Mouse (Mus musculus): ENCODE measurements around the gene Mast1.

Gene Mast1

GRCm38 (mm10) chr8:84936962-84937546 is at the start of gene Mast1:
TSS of gene Mast1 (minus strand) at chr8:84937359.
- DNase-seq: peak; percentile 84

- no peak for DNase-seq
These were observed 49.3 kb upstream of the Mast1 start for GRCm38 (mm10) chr8:84986379-84986945.

- DNase-seq: peak; percentile 89
These were observed 48.7 kb upstream of the Mast1 start for GRCm38 (mm10) chr8:84985684-84986378.

- DNase-seq: no peak
These were observed 48.0 kb upstream of the Mast1 start for GRCm38 (mm10) chr8:84985049-84985683.

- DNase-seq: no peak
These were observed 47.3 kb upstream of the Mast1 start for GRCm38 (mm10) chr8:84984294-84985048.

GRCm38 (mm10) chr8:84982499-84983011 is 45.4 kb upstream of the Mast1 start:
- DNase-seq: no peak

- no peak for DNase-seq
These were observed 44.7 kb upstream of the Mast1 start for GRCm38 (mm10) chr8:84981644-84982498.

GRCm38 (mm10) chr8:84980622-84981358 is 43.6 kb upstream of the Mast1 start:
- peak; percentile 59 for DNase-seq

GRCm38 (mm10) chr8:84979599-84980421 is 42.7 kb upstream of the Mast1 start:
- DNase-seq: peak; percentile 85

- peak; percentile 87 for DNase-seq
These were observed 41.2 kb upstream of the Mast1 start, which contains the start of gene Junb for GRCm38 (mm10) chr8:84978248-84978940. TSS of gene Junb (minus strand) at chr8:84978718.

GRCm38 (mm10) chr8:84977435-84978247 is 40.5 kb upstream of the Mast1 start:
- peak; percentile 55 for DNase-seq

- DNase-seq: peak; percentile 51
These were observed 39.7 kb upstream of the Mast1 start for GRCm38 (mm10) chr8:84976763-84977434.

GRCm38 (mm10) chr8:84976031-84976762 is 39.0 kb upstream of the Mast1 start:
- peak; percentile 93 for DNase-seq

- no peak for DNase-seq
These were observed 38.3 kb upstream of the Mast1 start for GRCm38 (mm10) chr8:84975434-84975833.

GRCm38 (mm10) chr8:84974543-84975142 is 37.5 kb upstream of the Mast1 start:
- no peak for DNase-seq

- no peak for DNase-seq
These were observed 36.8 kb upstream of the Mast1 start for GRCm38 (mm10) chr8:84973803-84974542.

Measured in cerebellum, adult 11 months (tissue).